Mouse (Mus musculus) embryonic facial prominence, embryonic 14.5 days (tissue): ENCODE data around the gene Gm4969. TPM values are rescaled to one million over a fixed set of nuclear protein-coding genes. Genes with fewer than 3 reads are reported as not detected.

Source experiments
- ATAC-seq: fragments of 200-750 bp; cut with Nextera tagmentation; 2 replicates; pipeline ENCODE4 v1.8.0; 2017; ENCODE audit warnings: low read depth, moderate number of reproducible peaks, moderate TSS enrichment
- DNase-seq: peaks from one replicate; pipeline ENCODE4 v3.0.0-alpha.2; 2015; ENCODE audit warnings: low spot score
- H3K27ac ChIP-seq: fragments of 300-500 bp; sonication (generic); replicated peaks from 2 replicates; pipeline ENCODE4 v1.5.1; 2014; ENCODE audit warnings: low read depth, mild to moderate bottlenecking, low read length, moderate library complexity
- H3K27me3 ChIP-seq: fragments of 300-500 bp; sonication (generic); replicated peaks from 2 replicates; pipeline ENCODE4 v1.6.1; 2014; ENCODE audit warnings: low read length; ENCODE audit not compliant: control insufficient read depth, insufficient read depth
- H3K36me3 ChIP-seq: fragments of 300-500 bp; sonication (generic); 2 replicates; pipeline ENCODE4 v1.6.1; 2014; ENCODE audit warnings: low read length, mixed read lengths; ENCODE audit not compliant: control insufficient read depth, insufficient read depth
- H3K4me1 ChIP-seq: fragments of 300-500 bp; sonication (generic); 2 replicates; pipeline ENCODE4 v1.6.1; 2014; ENCODE audit warnings: antibody characterized with exemption, low read length; ENCODE audit not compliant: control insufficient read depth, insufficient read depth
- H3K4me2 ChIP-seq: fragments of 300-500 bp; sonication (generic); 2 replicates; pipeline ENCODE4 v1.6.1; 2014; ENCODE audit warnings: low read depth, mild to moderate bottlenecking, low read length, moderate library complexity, mixed read lengths
- H3K4me3 ChIP-seq: fragments of 300-500 bp; sonication (generic); 2 replicates; pipeline ENCODE4 v1.5.1; 2014; ENCODE audit warnings: low read depth, mild to moderate bottlenecking, low read length
- H3K9ac ChIP-seq: fragments of 300-500 bp; sonication (generic); 2 replicates; pipeline ENCODE4 v1.6.1; 2014; ENCODE audit warnings: low read depth, mild to moderate bottlenecking, low read length, moderate library complexity, mixed read lengths
- H3K9me3 ChIP-seq: fragments of 300-500 bp; sonication (generic); 2 replicates; pipeline ENCODE4 v1.6.1; 2016; ENCODE audit warnings: low read length; ENCODE audit not compliant: control insufficient read depth
- WGBS: fragments of 180-500 bp; shearing (Covaris S2); extraction: QIAGEN DNeasy Blood & Tissue Kit; methylation state at CpG from one replicate; pipeline ENCODE4 v1.1.7; 2014; 5-methylcytosine and 5-hydroxymethylcytosine counted together
- microRNA-seq: library from miRNA; unstranded; fragments of <30 nt; microRNA quantifications from one replicate; pipeline ENCODE4, GENCODE M21; 2016; ENCODE audit warnings: borderline number of aligned reads
- polyA plus RNA-seq: library from polyadenylated mRNA; unstranded; fragments of >200 nt; fragmentation: Nextera tagmentation; extraction: Ambion mirVana; gene quantifications from 2 replicates; pipeline ENCODE4 v1.2.1, GENCODE M21; 2014

Gene Gm4969
- polyA plus RNA-seq, 1 experiment from 2014 or later: 1.7 TPM

GRCm38 (mm10) chr7:19053136-19053532, 65.0 kb downstream of the Gm4969 start:
- no peaks in the 10 kb centered on the region for H3K4me1 ChIP-seq
- no peak for ATAC-seq
- H3K27ac ChIP-seq: no peak overlapping the region
- H3K4me2 ChIP-seq: no peak overlapping the region
- peaks cover 59% of the 10 kb centered on the region for H3K36me3 ChIP-seq
- no peak overlapping the region for H3K9ac ChIP-seq
- 91% methylated on average over 7 of the region's 7 CpGs for WGBS
- H3K9me3 ChIP-seq: no peaks in the 10 kb centered on the region
- no peak overlapping the region for H3K4me3 ChIP-seq
- DNase-seq: no peak
- H3K27me3 ChIP-seq: no peaks in the 10 kb centered on the region

GRCm38 (mm10) chr7:19052345-19053135, 65.6 kb downstream of the Gm4969 start:
- no peak for ATAC-seq
- peaks cover 65% of the 10 kb centered on the region for H3K36me3 ChIP-seq

GRCm38 (mm10) chr7:19051161-19051560, 67.0 kb downstream of the Gm4969 start:
- H3K4me3 ChIP-seq: no peak overlapping the region
- ATAC-seq (no peak), DNase-seq (no peak)
- WGBS: 57% methylated on average over 4 of the region's 4 CpGs
- H3K9me3 ChIP-seq: no peaks in the 10 kb centered on the region
- H3K27me3 ChIP-seq: no peaks in the 10 kb centered on the region
- no peak overlapping the region for H3K4me2 ChIP-seq
- peaks cover 79% of the 10 kb centered on the region for H3K36me3 ChIP-seq
- no peaks in the 10 kb centered on the region for H3K4me1 ChIP-seq
- no peak overlapping the region for H3K9ac ChIP-seq
- no peak overlapping the region for H3K27ac ChIP-seq

More at GRCm38 (mm10) chr7:19052345-19053135, 65.6 kb downstream of the Gm4969 start:
- Histone ChIP-seq H3K4me2 (no peak overlapping the region), H3K4me3 (no peak overlapping the region), H3K9me3 (no peaks in the 10 kb centered on the region), H3K9ac (no peak overlapping the region), H3K4me1 (no peaks in the 10 kb centered on the region), H3K27ac (no peak overlapping the region), H3K27me3 (no peaks in the 10 kb centered on the region)
- no peak for DNase-seq
- WGBS: 90% methylated on average over 15 of the region's 15 CpGs

GRCm38 (mm10) chr7:19050172-19050571, 68.0 kb downstream of the Gm4969 start:
- no peak overlapping the region for H3K4me2 ChIP-seq
- H3K27me3 ChIP-seq: no peaks in the 10 kb centered on the region
- H3K4me3 ChIP-seq: no peak overlapping the region
- no peaks in the 10 kb centered on the region for H3K9me3 ChIP-seq
- no peak overlapping the region for H3K9ac ChIP-seq
- ATAC-seq (no peak), DNase-seq (no peak)
- peaks cover 89% of the 10 kb centered on the region for H3K36me3 ChIP-seq
- H3K4me1 ChIP-seq: no peaks in the 10 kb centered on the region
- H3K27ac ChIP-seq: no peak overlapping the region
- 83% methylated on average over 8 of the region's 8 CpGs for WGBS

GRCm38 (mm10) chr7:19049252-19049651, 68.9 kb downstream of the Gm4969 start:
- Histone ChIP-seq H3K36me3 (peaks cover 94% of the 10 kb centered on the region), H3K4me3 (no peak overlapping the region), H3K27me3 (no peaks in the 10 kb centered on the region), H3K27ac (no peak overlapping the region), H3K4me1 (no peaks in the 10 kb centered on the region), H3K9me3 (no peaks in the 10 kb centered on the region), H3K9ac (no peak overlapping the region), H3K4me2 (no peak overlapping the region)
- no peak for DNase-seq
- WGBS: 90% methylated on average over 4 of the region's 5 CpGs
- ATAC-seq: no peak

Small RNA genes within 50 kb of the gene (microRNA-seq; reads per million reads assigned to microRNA genes)
- 1.3 reads per million for gene Mir3100

Other genes starting within 250 kb of the Gm4969 start
- gene Pglyrp1, start 247.0 kb downstream of the Gm4969 start, polyA plus RNA-seq: 5.3 and 10.0 TPM in 2 replicates
- gene Ccdc61, start 208.0 kb downstream of the Gm4969 start, polyA plus RNA-seq: 19.4 and 22.5 TPM in 2 replicates
- gene Nova2, start 192.5 kb downstream of the Gm4969 start, polyA plus RNA-seq: 0.79 and 0.81 TPM in 2 replicates
- not detected in 2 replicates for gene Nanos2, start 131.0 kb downstream of the Gm4969 start, polyA plus RNA-seq
- 4.0 and 4.2 TPM in 2 replicates for gene Mypop, start 127.1 kb downstream of the Gm4969 start, polyA plus RNA-seq
- gene Irf2bp1, start 114.3 kb downstream of the Gm4969 start, polyA plus RNA-seq: 26.6 and 27.4 TPM in 2 replicates
- gene Foxa3, start 94.8 kb downstream of the Gm4969 start, polyA plus RNA-seq: 0.56 and 1.6 TPM in 2 replicates
- 23.6 and 23.8 TPM in 2 replicates for gene Sympk, start 94.0 kb downstream of the Gm4969 start, polyA plus RNA-seq
- not detected in 2 replicates for gene Rsph6a, start 63.7 kb downstream of the Gm4969 start, polyA plus RNA-seq
- 20.2 and 22.6 TPM in 2 replicates for gene Dmwd, start 42.1 kb downstream of the Gm4969 start, polyA plus RNA-seq
- gene Dmpk, start 34.5 kb downstream of the Gm4969 start, polyA plus RNA-seq: 43.3 and 58.2 TPM in 2 replicates
- 13.4 and 16.3 TPM in 2 replicates for gene Six5, start 23.8 kb downstream of the Gm4969 start, polyA plus RNA-seq
- 9.1 and 9.2 TPM in 2 replicates for gene Fbxo46, start 1.5 kb upstream of the Gm4969 start, polyA plus RNA-seq
- gene Qpctl, start 30.9 kb upstream of the Gm4969 start, polyA plus RNA-seq: 11.1 and 13.2 TPM in 2 replicates
- gene Snrpd2, start 31.4 kb upstream of the Gm4969 start, polyA plus RNA-seq: 130 and 131 TPM in 2 replicates
- gene Gipr, start 47.8 kb upstream of the Gm4969 start, polyA plus RNA-seq: 0.37 and 0.60 TPM in 2 replicates
- 3.6 and 4.2 TPM in 2 replicates for gene Eml2, start 58.1 kb upstream of the Gm4969 start, polyA plus RNA-seq
- 1.7 and 2.3 TPM in 2 replicates for gene Gpr4, start 94.2 kb upstream of the Gm4969 start, polyA plus RNA-seq
- gene Opa3, start 110.0 kb upstream of the Gm4969 start, polyA plus RNA-seq: 29.7 and 30.2 TPM in 2 replicates
- gene Vasp, start 153.4 kb upstream of the Gm4969 start, polyA plus RNA-seq: 70.0 and 70.7 TPM in 2 replicates
- gene Ppm1n, start 161.7 kb upstream of the Gm4969 start, polyA plus RNA-seq: 0.49 TPM in 1 of 2 replicates, not detected in the other
- gene Rtn2, start 164.3 kb upstream of the Gm4969 start, polyA plus RNA-seq: 53.7 and 57.0 TPM in 2 replicates
- gene Fosb, start 191.7 kb upstream of the Gm4969 start, polyA plus RNA-seq: 0.15 and 0.28 TPM in 2 replicates
- 64.0 and 75.1 TPM in 2 replicates for gene Ercc1, start 226.4 kb upstream of the Gm4969 start, polyA plus RNA-seq
- gene Cd3eap, start 241.1 kb upstream of the Gm4969 start, polyA plus RNA-seq: 18.8 and 21.6 TPM in 2 replicates
- gene Ppp1r13l, start 241.4 kb upstream of the Gm4969 start, polyA plus RNA-seq: 11.2 and 11.6 TPM in 2 replicates